ENCODE assay signal across 8 mouse cellular contexts in genomic region chr19:5294972-5295735, GRCm38 (mm10). TPM values are rescaled to one million over a fixed set of nuclear protein-coding genes. Genes with fewer than 3 reads are reported as not detected.
DNase-seq lines count a peak whose midpoint lies in the region; ATAC-seq and TF ChIP-seq lines count a peak whose summit lies in the region.

Sf3b2 (minus strand) TSS chr19:5295455.

- peak; percentile 98 for DNase-seq in gastrocnemius, adult 8-10 months (ENCODE audit: low spot score in 2 of 2)
- DNase-seq in hindlimb bud, embryonic 11.5 days (ENCODE audit: extremely low spot score, low read depth, low spot score), result peak; percentile 99
- DNase-seq in left cerebral cortex, adult 8-10 months (ENCODE audit: low spot score in 2 of 2), result peak; percentile 95 to 98
- DNase-seq in right cerebral cortex, postnatal 10 days (ENCODE audit: low spot score in 2 of 2), result peak; percentile 99 to 100
- peak; percentile 93 for DNase-seq in urinary bladder, postnatal 25 days (ENCODE audit: low spot score)

- TF ChIP-seq CTCF in cortical plate, adult 2 months (IDR thresholded peaks at IDR 0.05; ENCODE audit: extremely low read depth, insufficient read depth, low read length), result peak; percentile 75

- H3K27me3 ChIP-seq in megakaryocyte, embryonic 14.5 days (replicated peaks), result peaks cover 19% of the 10 kb centered on the region

- ATAC-seq in activated CD4-positive, CD25-positive, alpha-beta regulatory T cell, adult 4 months, result peak; percentile 97

- peak within 1 kb of the TSS; percentile 73 for H3K4me3 ChIP-seq in cortical plate, adult 2 months (ENCODE audit: insufficient read depth, low read length)
- H3K4me3 ChIP-seq in megakaryocyte, embryonic 14.5 days (replicated peaks), result peak within 1 kb of the TSS; percentile 98

- peak; percentile 90 for TF ChIP-seq POLR2A in cortical plate, adult 2 months (IDR thresholded peaks at IDR 0.05; ENCODE audit: extremely low read depth, insufficient read depth, low read length)

- H3K9me3 ChIP-seq in megakaryocyte, embryonic 14.5 days, result no peaks in the 10 kb centered on the region

- H3K36me3 ChIP-seq in megakaryocyte, embryonic 14.5 days (replicated peaks; ENCODE audit: low read length), result peaks cover 41% of the 10 kb centered on the region

- peak within 1 kb of the TSS; percentile 42 for H3K27ac ChIP-seq in cortical plate, adult 2 months (ENCODE audit: insufficient read depth, low read length)

- peaks cover 7% of the 10 kb centered on the region; the same call in 1 of the 2 replicates for H3K4me1 ChIP-seq in cortical plate, adult 2 months (ENCODE audit: control insufficient read depth, insufficient read depth, low read length)
- peaks cover 40% of the 10 kb centered on the region for H3K4me1 ChIP-seq in megakaryocyte, embryonic 14.5 days

RNA-seq across cellular contexts. Expression of gene Sf3b2, which starts in this region (rescaled TPM):
- polyA plus RNA-seq in activated CD4-positive, CD25-positive, alpha-beta regulatory T cell, adult 4 months (2017; shearing (Covaris generic)), result 100 to 1,000 TPM; 299 to 359 TPM
- polyA plus RNA-seq in cortical plate, adult 2 months (2012; rRNA removed), result 151 and 159 TPM in 2 replicates
- total RNA-seq in gastrocnemius, adult 8-10 months (2022), result 10 to 100 TPM; 59.7 to 74.1 (median 62.9) TPM
- total RNA-seq in left cerebral cortex, adult 8-10 months (2022), result 100 to 1,000 TPM; 201 to 220 (median 207) TPM
- 158 and 268 TPM in 2 replicates for polyA plus RNA-seq in megakaryocyte, embryonic 14.5 days (2012; ENCODE audit: insufficient read depth, low replicate concordance)

Comparison
In these comparisons a context has a peak if more than half of its experiments do, and no peak if none do; other contexts are left out.
1. Peak in every context shown above with its lines: DNase-seq, ATAC-seq, H3K4me3 ChIP-seq and H3K27ac ChIP-seq.